Mouse (Mus musculus) limb, embryonic 13.5 days (tissue): ENCODE measurements at regions not wholly inside any gene's neighbourhood (a gene's known extent, or its start where the extent isn't known, plus 50 kb on each side); places are given as distances from the start of the nearest gene placed in this dataset.

Experiments used
- ATAC-seq: fragments of 200-750 bp; cut with Nextera tagmentation; 2 replicates; pipeline ENCODE4 v1.8.0; 2017; ENCODE audit warnings: low read depth, moderate number of reproducible peaks, moderate TSS enrichment; ENCODE audit not compliant: low FRiP score
- H3K27ac ChIP-seq: fragments of 300-500 bp; sonication (generic); 2 replicates; pipeline ENCODE4 v1.5.1; 2015; ENCODE audit warnings: inconsistent platforms, mild to moderate bottlenecking, moderate library complexity
- H3K27me3 ChIP-seq: fragments of 300-500 bp; sonication (generic); 2 replicates; pipeline ENCODE4 v1.6.1; 2015; ENCODE audit warnings: mild to moderate bottlenecking, inconsistent platforms
- H3K36me3 ChIP-seq: fragments of 300-500 bp; sonication (generic); 2 replicates; pipeline ENCODE4 v1.6.1; 2015; ENCODE audit warnings: inconsistent platforms, mild to moderate bottlenecking, moderate library complexity
- H3K4me1 ChIP-seq: fragments of 300-500 bp; sonication (generic); 2 replicates; pipeline ENCODE4 v1.6.1; 2015; ENCODE audit warnings: inconsistent platforms
- H3K4me2 ChIP-seq: fragments of 300-500 bp; sonication (generic); replicated peaks from 2 replicates; pipeline ENCODE4 v1.6.1; 2015; ENCODE audit warnings: inconsistent platforms, mild to moderate bottlenecking, moderate library complexity
- H3K4me3 ChIP-seq: fragments of 300-500 bp; sonication (generic); 2 replicates; pipeline ENCODE4 v1.5.1; 2015; ENCODE audit warnings: moderate library complexity, mild to moderate bottlenecking, inconsistent platforms
- H3K9ac ChIP-seq: fragments of 300-500 bp; sonication (generic); 2 replicates; pipeline ENCODE4 v1.6.1; 2015; ENCODE audit warnings: mild to moderate bottlenecking, inconsistent platforms
- H3K9me3 ChIP-seq: fragments of 300-500 bp; sonication (generic); 2 replicates; pipeline ENCODE4 v1.6.1; 2016; ENCODE audit warnings: inconsistent platforms
- WGBS: fragments of 180-500 bp; shearing (Covaris S2); methylation state at CpG from one replicate; pipeline ENCODE4 v1.1.7; 2015; 5-methylcytosine and 5-hydroxymethylcytosine counted together

GRCm38 (mm10) chrX:14273628-14274337, 62.8 kb downstream of the H2al1n start:
- H3K9me3 ChIP-seq: no peaks in the 10 kb centered on the region
- peak; percentile 40; the same call in 1 of the 2 replicates for ATAC-seq
- H3K27me3 ChIP-seq: no peaks in the 10 kb centered on the region
- H3K4me1 ChIP-seq: no peaks in the 10 kb centered on the region
- 40% methylated on average over 6 of the region's 6 CpGs for WGBS
- H3K27ac ChIP-seq: no peak overlapping the region
- no peak overlapping the region for H3K9ac ChIP-seq
- no peak overlapping the region for H3K4me3 ChIP-seq
- H3K4me2 ChIP-seq: no peak overlapping the region
- no peaks in the 10 kb centered on the region for H3K36me3 ChIP-seq

- Histone ChIP-seq H3K4me2 (no peak overlapping the region), H3K27me3 (no peaks in the 10 kb centered on the region), H3K4me1 (no peaks in the 10 kb centered on the region), H3K9ac (no peak overlapping the region), H3K36me3 (no peaks in the 10 kb centered on the region), H3K27ac (no peak overlapping the region), H3K9me3 (no peaks in the 10 kb centered on the region), H3K4me3 (no peak overlapping the region)
- no peak for ATAC-seq
- WGBS: 58% methylated on average over 2 of the region's 2 CpGs
Observed at GRCm38 (mm10) chrX:14279312-14279711, 68.4 kb downstream of the H2al1n start.

GRCm38 (mm10) chrX:14279736-14280135, 68.8 kb downstream of the H2al1n start:
- no peak overlapping the region for H3K27ac ChIP-seq
- H3K9ac ChIP-seq: no peak overlapping the region
- no peaks in the 10 kb centered on the region for H3K9me3 ChIP-seq
- H3K4me2 ChIP-seq: no peak overlapping the region
- H3K4me3 ChIP-seq: no peak overlapping the region
- H3K4me1 ChIP-seq: no peaks in the 10 kb centered on the region
- ATAC-seq: no peak
- H3K27me3 ChIP-seq: no peaks in the 10 kb centered on the region
- no peaks in the 10 kb centered on the region for H3K36me3 ChIP-seq

- WGBS: 91% methylated on average over 6 of the region's 6 CpGs
- Histone ChIP-seq H3K4me3 (no peak overlapping the region), H3K9ac (no peak overlapping the region), H3K4me1 (no peaks in the 10 kb centered on the region), H3K27me3 (no peaks in the 10 kb centered on the region), H3K27ac (no peak overlapping the region), H3K36me3 (no peaks in the 10 kb centered on the region), H3K4me2 (no peak overlapping the region), H3K9me3 (no peaks in the 10 kb centered on the region)
- ATAC-seq: no peak
Observed at GRCm38 (mm10) chrX:14294890-14295289, 83.9 kb downstream of the H2al1n start.

GRCm38 (mm10) chrX:14302125-14302524, 91.2 kb downstream of the H2al1n start:
- Histone ChIP-seq H3K9me3 (no peaks in the 10 kb centered on the region), H3K27me3 (no peaks in the 10 kb centered on the region), H3K9ac (no peak overlapping the region), H3K36me3 (no peaks in the 10 kb centered on the region), H3K27ac (no peak overlapping the region), H3K4me2 (no peak overlapping the region), H3K4me1 (no peaks in the 10 kb centered on the region), H3K4me3 (no peak overlapping the region)
- 22% methylated on average over 1 of the region's 1 CpGs for WGBS
- ATAC-seq: no peak

GRCm38 (mm10) chrX:14312746-14313145, 101.8 kb downstream of the H2al1n start:
- H3K9me3 ChIP-seq: no peaks in the 10 kb centered on the region
- no peaks in the 10 kb centered on the region for H3K4me1 ChIP-seq
- no peak overlapping the region for H3K4me2 ChIP-seq
- no peak overlapping the region for H3K27ac ChIP-seq
- no peaks in the 10 kb centered on the region for H3K27me3 ChIP-seq
- no peak for ATAC-seq
- no peak overlapping the region for H3K4me3 ChIP-seq
- H3K36me3 ChIP-seq: no peaks in the 10 kb centered on the region
- 55% methylated on average over 1 of the region's 1 CpGs for WGBS
- H3K9ac ChIP-seq: no peak overlapping the region

- Histone ChIP-seq H3K4me1 (no peaks in the 10 kb centered on the region), H3K27me3 (no peaks in the 10 kb centered on the region), H3K9me3 (no peaks in the 10 kb centered on the region), H3K27ac (no peak overlapping the region), H3K4me3 (no peak overlapping the region), H3K9ac (no peak overlapping the region), H3K4me2 (no peak overlapping the region), H3K36me3 (no peaks in the 10 kb centered on the region)
- ATAC-seq: no peak
- WGBS: 80% methylated on average over 2 of the region's 2 CpGs
Observed at GRCm38 (mm10) chrX:14352416-14352815, 141.5 kb downstream of the H2al1n start.

- Histone ChIP-seq H3K27me3 (no peaks in the 10 kb centered on the region), H3K9me3 (no peaks in the 10 kb centered on the region), H3K36me3 (no peaks in the 10 kb centered on the region), H3K27ac (no peak overlapping the region), H3K4me1 (no peaks in the 10 kb centered on the region), H3K4me3 (no peak overlapping the region), H3K9ac (no peak overlapping the region), H3K4me2 (no peak overlapping the region)
- WGBS: 47% methylated on average over 3 of the region's 3 CpGs
- ATAC-seq: peak; percentile 72; the same call in 1 of the 2 replicates
Observed at GRCm38 (mm10) chrX:14353366-14353765, 142.4 kb downstream of the H2al1n start.

GRCm38 (mm10) chrX:14356466-14357030, 145.6 kb downstream of the H2al1n start:
- H3K27ac ChIP-seq: no peak overlapping the region
- H3K36me3 ChIP-seq: no peaks in the 10 kb centered on the region
- H3K27me3 ChIP-seq: no peaks in the 10 kb centered on the region
- 65% methylated on average over 4 of the region's 4 CpGs for WGBS
- no peaks in the 10 kb centered on the region for H3K9me3 ChIP-seq
- H3K4me1 ChIP-seq: no peaks in the 10 kb centered on the region
- H3K4me3 ChIP-seq: no peak overlapping the region
- no peak overlapping the region for H3K9ac ChIP-seq
- H3K4me2 ChIP-seq: no peak overlapping the region
- ATAC-seq: no peak
